Mouse (Mus musculus) kidney, adult 18-20 months (tissue): Measurements from ENCODE around the gene Cdk5rap1.

Source experiments
- DNase-seq: peaks from one replicate; pipeline ENCODE4 v3.0.0; 2021

The Cdk5rap1 gene

DNA sequence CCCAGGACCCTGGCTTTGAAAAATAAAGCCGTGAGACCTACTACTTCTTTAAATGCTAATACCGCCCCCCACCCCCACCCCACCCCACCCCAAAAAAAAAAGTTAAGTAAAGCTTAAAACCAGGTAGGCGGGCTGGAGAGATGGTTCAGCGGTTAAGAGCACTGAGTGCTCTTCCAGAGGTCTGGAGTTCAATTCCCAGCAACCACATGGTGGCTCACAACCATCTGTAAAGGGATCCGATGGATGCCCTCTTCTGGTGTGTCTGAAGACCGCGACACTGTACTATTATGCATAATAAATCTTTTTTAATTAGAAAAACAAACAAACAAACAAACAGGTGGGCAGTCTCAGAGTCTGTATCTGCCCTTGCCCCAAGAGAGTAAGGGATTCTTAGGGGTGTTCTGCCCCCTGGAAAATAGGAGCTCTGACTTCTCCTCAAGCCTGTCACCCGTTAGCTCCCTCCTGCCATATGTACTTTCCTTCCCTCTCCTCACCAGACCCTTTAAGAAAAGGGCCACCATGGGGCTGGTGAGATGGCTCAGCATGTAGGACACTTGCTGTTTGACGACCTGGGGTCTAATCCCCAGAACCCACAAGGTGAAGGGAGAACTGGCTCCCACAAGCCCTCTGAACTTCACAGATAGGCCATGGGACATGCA, at the start of gene Cdk5rap1:
Gene Cdk5rap1, minus strand, starts transcription at position 169 of the 659 bp plus-strand sequence.
- no peak for DNase-seq

DNA sequence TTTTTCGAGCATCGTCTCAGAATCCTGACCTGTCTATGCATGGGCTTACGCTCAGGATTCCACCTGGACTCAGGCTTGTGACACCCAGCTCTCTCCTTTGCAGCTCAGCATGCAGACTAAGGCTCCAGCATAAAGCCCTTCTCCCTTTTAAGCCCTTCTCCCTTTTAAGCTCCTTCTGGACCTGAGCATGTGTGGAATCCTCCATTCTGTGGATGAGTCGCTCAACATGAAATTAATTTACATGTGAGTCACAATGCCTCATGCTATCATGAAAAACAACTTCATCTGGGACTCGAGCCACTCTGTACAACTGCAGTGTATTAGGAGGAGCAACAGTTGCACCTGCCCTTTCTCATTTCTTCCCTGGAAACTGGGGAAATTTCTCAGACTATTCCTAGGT, 49.4 kb upstream of the Cdk5rap1 start:
- no peak for DNase-seq

DNA sequence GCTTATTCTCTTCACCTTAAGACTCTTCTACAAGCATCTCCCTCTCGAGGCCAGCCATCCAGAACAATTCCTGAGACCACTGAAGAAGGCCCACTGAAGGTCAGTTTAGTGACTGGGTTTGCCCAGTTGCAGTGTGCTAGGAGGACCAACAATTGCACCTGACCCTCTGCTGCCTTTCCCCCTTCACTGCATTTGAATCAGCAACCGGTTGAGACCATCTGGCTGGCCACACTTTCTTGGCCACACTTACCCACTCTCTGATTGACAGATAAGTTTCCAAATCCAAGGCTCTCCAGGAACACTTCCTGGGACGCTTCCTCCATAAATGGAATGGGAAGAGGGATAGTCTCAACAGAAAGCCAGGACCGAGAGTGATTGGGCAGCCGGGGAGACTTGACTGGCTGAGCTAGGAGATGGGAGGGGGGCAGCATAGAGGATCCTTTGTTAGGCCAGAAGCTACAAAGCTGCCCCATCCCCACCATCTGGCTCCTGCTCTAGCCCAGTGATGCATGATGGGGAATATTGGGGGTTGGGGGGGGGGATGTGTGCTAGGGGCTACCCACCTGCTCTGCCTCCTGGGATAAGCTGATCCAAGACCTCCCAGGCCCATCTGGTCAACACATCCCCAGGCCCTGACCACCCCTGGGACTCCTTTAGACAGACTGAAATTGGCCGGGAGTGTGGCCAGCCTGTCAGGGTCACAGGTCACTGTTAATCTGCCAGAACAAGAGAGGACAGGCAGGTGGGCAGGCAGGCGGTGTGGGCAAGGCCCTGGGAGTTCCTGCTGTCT, 48.3 kb upstream of the Cdk5rap1 start:
- DNase-seq, result no peak

DNA sequence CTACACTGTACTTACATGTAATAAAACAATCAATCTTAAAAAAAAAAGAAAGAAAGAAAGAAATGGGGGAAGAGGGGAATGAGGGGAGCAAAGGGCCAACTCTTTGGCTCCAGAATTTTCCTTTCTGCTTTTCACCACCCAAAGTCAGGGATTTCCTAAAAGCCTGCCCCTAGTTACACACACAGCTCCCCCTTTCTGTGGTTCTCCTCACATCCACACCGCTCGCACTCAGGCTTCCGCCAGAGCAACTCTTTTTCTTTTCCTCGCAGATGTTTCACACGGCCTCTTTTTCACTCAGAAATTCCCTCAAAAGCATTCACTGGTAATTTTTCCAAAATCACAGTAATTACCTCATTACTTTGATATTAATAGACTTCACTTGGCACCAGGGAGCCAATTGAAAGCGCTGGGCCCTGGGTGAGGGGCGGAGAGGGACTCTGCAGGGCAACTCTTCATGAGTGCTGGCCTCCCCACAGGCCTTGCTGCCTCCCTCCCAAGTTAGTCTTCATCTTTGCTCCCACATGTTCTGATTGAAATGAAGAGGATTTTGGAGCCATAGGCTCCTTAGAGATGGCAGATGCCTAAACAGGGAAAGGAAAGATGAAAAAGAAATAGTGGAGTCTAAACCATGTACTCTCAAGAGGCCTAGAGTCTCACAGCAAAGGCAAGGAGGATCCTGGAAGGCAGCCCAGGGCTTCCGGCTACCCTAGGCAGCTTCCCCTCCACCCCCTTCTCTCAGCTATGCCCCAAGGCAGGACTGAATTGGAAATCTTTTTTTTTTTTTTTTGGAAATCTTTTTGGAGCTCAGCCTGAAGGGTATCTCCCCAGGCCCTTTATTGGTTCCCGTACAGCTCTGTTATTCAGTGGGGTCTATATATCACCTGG, 47.1 kb upstream of the Cdk5rap1 start:
- DNase-seq, result no peak

DNA sequence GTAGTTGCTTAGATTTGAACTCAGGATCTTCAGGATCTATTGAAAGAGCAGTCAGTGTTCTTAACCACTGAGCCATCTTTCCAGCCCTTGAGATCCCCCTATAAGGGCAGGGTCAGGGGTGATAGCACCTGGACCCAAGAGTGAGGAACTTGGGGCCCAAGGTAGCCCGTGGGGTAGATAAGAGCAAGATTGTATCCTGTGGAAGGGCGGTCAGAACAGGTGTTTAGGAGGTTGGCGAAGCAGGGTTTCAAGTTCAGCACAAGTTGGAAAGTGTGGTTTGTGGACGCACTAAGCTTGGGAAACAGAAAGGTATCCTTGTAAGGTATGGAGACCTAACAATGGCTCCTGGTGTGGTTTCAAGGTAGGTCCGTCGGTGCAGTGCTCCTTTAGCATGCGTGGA, 45.2 kb upstream of the Cdk5rap1 start:
- no peak for DNase-seq

DNA sequence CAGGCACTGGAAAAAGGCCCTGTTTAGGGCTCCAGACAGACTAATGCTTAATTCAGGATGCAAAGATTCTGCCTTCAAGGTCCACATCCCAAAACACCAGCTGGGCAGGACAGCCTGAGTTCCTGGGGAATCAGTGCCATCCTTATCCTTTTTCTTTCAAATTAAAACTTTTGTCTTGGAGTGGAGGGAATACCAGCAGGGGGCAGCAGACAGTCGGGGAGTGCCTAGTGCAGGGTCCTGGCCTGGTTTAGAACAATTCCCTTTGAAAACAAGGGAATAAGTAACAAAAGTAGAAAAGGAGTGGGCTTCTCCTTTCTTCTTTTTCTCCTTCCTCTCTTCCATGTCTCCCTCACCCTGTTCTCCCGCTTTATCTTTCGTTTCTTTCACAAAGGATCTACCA, 44.3 kb upstream of the Cdk5rap1 start:
- DNase-seq, result peak; percentile 77

DNA sequence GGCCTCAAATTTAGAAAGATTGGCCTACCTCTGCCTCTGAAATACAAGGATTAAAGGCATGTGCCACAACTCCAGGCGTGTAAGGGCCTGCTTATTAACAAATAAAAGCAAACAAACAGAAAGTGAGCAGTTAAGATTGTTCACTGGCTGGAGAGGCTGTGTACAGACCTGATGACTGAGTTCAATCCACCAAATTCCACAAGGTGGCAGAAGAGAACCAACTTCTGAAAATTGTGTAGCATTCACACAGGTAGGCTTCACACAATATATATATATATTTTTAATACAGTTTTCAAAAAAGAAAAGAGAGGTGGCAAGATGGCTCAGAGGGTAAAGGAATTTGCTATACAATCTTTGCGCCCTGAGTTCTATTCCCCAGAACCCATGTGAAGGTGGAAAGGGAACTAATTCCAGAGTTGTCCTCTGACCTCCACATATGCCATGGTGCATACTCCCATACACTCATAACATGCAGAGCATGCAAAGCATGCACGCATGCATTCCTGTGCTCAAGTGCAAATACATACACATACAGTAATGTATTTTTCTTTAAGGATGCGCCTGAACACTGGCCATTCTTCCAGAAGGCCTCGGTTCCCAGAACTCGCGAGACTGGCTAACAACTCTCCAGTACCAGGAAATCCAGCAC, 39.3 kb upstream of the Cdk5rap1 start:
- DNase-seq, result no peak

DNA sequence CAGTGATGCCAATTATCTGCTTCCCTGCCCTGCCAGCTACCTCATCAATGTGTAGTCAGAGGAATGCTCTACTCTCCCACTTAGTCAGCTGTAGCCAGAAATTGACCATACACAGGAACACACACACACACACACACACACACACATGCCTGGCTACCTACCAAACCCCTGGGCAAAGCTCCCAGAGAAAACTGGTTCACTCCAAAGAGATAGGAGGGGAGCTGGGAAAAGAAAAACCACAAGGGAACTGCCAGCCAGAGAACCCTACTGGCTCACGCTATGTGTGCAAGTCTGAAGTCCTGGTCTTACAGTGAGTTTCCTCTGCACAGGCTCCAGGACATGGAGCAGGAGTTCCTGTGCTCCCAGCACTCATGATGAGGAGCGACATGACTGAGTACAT, 37.5 kb upstream of the Cdk5rap1 start:
- DNase-seq, result no peak

DNA sequence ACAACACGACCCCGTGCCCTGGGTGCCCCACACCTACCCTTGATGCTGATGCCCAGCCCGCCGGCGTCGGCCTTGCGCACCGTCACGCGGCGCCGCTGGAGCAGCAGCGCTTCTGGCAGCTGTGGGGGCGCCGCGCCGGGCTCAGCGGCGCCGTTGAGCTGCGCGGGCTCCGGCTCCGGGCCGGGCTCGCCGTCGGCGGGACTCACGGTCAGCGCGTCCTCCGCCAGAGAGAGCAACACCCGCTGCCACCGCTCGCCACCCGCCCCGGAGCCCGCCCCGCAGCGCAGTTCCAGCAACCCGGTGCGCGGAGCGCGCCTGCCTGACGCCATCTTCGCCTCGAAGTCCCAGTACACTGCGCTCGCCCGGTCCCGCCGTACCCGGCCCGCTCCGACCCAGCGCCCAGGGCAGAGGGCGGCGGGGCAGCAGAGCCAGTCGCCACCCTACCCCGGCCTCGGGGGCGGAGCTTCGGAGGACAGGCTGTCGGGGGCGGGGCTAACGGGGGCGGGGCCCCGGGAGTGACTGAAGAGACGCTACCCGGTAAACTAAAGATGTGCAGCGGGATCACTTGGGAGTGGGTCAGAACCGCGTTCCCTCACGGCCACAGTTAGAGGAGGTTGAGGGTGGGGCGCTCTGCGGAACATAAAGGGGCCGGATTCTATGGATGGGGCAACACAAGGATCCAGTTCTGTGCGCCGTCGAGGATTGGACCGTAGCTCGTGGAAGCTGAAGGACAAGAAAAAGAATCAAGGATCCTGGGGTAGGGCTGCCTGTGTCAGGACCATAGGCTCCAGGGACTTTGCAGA, 35.0 kb upstream of the Cdk5rap1 start, which contains the start of gene Snta1:
Gene Snta1, minus strand, starts transcription at position 457 of the 803 bp plus-strand sequence.
- peak; percentile 95 for DNase-seq

DNA sequence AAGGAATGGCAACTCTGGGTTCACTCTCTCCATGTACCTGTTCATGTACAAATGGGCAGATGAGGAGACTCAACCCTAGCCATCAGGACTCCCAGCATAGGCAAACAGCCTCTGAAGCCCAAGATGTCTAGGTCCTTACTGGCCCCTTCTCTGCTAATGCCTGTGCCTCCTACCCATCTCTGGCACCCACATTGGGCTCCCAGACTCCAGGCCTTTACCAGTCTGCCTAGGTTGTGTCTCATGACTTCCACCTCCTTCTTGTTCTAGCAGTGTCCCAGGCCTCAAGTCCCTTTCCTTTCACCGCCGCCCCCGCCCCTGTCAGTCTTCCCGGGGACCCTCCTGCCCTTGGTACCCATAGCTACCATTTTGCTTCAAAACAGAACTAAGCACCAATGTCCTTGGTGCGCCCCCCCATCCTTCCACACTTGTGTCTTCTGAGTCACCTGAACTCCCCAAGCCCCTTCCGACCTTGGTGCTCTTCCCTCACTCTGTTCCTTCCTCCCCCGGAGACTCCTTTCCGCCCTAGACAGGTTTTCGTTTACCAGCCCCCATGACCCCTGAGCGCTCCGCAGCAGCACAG, 34.3 kb upstream of the Cdk5rap1 start:
- no peak for DNase-seq

DNA sequence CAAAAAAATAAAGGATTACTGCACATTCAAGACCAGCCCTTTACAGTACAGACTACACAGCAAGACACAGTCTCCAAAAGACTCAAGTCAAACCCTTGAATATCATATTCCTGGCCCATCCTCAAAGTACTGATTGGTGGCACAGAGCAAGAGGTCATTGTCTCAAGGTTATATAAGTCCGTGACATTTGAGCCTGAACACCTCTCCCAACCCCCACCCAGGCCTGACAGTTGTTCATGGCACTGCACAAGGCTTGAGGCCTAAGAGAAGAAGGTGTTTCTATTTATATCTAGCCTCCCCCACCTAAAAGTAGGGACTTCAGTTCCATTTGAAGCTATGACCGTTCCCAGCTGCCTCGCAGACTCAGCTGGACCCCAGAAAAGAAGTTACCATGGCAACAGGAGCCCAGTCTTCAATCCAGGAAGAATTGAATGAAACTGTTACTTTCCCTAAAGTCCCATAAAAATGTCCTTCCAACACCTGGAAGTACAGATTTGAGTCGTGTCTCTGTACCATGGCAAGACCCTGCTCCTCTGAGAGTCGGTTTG, 32.7 kb upstream of the Cdk5rap1 start:
- DNase-seq, result no peak

DNA sequence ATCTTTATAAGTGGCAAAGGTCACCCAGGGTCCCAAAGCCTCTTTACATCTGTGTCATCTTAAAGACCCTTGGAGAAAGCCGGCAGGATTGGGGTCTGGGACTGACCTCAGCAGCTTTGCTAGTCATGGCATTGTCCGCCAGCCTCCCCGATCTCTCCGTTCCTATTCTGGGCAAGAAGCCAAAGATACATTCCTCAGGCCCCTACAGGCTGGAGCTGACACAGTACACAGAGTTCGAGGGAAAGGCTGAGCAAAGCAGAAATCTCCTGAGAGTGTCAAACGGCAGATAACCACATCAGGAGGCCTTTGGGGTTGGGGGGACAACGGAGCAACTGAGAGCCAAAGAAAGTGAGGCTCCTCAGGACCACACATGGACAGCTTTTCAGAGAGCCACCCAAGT, 30.0 kb upstream of the Cdk5rap1 start:
- peak; percentile 67 for DNase-seq

DNA sequence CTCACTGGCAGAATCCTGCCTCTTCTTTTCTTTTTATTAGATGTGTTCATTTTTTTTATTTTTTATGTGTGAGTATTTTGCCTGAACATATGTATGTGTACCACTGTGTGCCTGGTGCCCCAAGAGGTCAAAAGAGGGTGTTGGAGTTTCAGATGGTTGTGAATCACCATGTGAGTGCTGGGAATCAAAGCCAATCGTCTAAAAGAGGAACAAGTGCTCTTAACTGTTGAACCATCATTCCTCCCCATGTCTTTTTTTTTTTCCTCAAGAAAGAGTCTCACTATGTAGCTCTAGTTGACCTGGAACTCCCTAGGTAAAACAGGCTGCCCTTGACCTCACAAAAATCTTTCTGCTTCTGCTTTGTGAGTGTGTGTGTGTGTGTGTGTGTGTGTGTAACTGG, 29.2 kb upstream of the Cdk5rap1 start:
- no peak for DNase-seq

DNA sequence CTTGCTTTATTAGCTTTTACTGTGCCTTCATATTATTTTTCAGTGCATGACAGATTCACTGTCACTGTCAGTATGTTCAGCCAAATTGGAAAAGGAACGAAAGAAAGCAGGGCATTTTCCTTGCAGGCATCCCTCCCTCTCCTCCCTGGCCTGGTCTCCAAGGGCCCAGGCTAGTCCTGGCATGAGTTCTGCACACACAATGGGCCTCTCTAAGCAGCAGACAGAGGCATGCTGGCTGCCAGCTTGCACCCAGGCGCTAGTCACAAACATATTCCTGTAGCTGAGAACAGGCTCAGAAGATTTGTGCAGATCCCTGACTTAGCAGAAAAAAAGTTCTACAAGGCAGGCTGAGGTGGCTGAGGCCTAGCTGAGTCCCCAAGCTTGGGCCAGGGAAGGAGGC, 26.5 kb upstream of the Cdk5rap1 start:
- no peak for DNase-seq

DNA sequence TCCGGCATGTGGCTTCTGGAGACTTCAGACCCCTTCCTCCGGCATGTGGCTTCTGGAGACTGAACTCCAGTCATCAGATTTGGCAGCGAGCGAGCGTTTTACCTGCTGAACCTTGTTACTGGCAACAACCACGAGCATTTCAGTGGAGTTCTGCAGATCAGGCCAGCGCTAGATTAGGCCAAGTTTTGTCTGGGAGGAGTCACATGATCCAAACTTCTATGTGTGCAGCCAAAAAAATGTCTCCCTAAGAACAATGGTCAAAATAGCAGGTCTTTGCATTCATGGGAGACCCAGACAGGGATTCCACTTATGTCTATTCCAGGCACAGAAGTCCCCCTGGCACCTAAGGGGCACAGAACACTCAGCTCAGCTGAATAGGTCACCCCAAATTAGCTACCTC, 25.5 kb upstream of the Cdk5rap1 start:
- peak; percentile 51 for DNase-seq

DNA sequence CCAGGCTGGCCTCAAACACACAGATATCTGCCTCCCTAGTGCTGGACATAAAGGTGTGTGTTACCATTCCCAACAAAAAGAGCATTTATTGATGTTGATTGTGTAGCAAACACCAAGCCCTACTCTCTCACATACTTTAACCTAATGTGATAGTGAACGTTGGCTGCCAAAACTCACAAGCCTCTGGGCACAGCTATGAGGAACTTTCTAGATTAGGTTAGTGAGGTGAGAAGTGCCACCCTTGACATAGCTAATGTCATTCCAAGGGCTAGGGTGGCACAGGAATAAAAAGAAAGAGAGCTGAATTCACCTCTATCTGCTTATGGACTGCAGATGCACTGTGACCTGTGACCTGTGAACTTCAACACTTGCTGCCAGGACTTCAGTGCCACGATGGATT, 23.7 kb upstream of the Cdk5rap1 start:
- DNase-seq, result no peak

DNA sequence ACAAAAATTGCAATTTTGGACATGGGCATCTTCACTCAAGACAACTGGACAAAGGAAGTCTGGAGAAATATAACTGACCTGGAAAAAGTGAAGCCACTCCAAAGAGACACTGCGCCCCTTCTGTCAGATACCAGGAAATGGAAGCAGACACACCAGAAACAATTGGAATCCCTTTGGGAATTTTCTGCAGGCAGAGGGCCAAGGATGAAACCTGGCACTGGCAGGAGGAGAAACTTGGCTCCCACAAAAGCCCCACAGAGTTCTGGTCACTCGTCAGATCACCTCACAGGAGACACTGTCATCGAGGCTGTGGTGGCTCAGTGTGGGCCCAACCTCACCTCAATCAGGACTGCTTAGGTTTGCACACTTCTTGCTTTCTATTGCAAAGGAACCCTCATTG, 21.8 kb upstream of the Cdk5rap1 start:
- DNase-seq, result no peak

DNA sequence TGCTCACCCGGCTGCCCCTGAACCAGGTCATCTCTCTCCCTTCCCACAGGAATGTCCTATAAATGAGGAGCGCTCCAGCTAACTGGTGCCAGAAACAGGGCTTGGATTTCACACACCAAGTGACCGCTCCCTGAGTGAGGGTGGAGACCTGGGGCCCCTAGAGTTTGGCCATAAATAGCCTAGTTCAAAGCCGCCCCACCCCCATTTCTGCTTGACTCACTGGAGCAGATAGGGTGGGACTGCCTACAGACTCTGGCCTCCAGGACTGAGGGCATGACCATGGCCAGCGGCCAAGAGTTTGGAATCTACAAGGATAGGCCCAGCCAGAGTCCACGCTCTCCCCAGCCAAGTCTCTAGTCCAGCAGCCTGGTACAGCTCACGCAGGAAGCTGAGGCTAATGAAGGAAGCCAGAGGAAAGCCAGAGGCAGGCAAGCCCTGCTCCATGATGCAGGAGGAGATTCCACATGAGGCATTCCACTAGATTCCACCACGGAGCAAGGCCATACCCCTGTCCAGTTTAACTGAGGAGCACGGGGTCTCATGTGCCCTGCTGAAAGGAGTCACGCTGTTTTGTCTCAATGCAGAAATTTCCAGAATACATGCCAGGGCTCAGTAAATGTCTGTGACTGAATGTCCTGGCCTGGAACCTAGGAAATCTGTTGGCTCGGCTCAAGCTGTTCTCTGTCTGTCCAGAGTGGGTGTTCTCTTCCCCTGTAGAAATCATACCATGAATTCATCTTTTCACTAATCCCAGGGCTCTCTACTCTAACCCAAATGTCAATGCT, 17.6 kb upstream of the Cdk5rap1 start:
- DNase-seq, result peak; percentile 95

DNA sequence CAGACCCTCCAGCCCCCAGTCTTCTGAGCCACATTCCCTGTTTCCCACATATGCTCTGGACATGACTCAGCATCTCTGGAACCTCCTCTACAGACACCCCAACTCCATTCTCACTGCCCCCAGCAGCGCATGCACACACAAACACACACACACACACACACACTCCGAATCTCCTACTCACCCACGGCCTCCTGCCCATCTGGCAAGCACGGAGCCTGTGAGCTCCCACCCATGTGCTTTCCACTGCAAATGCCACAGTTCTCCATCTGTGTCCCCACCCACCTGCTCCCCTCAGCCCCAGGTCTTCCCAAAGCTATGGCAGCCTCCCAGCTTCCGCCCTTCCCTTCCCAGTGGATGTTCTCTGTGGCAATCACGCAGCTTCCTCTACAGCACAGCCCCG, 6.3 kb upstream of the Cdk5rap1 start:
- no peak for DNase-seq

DNA sequence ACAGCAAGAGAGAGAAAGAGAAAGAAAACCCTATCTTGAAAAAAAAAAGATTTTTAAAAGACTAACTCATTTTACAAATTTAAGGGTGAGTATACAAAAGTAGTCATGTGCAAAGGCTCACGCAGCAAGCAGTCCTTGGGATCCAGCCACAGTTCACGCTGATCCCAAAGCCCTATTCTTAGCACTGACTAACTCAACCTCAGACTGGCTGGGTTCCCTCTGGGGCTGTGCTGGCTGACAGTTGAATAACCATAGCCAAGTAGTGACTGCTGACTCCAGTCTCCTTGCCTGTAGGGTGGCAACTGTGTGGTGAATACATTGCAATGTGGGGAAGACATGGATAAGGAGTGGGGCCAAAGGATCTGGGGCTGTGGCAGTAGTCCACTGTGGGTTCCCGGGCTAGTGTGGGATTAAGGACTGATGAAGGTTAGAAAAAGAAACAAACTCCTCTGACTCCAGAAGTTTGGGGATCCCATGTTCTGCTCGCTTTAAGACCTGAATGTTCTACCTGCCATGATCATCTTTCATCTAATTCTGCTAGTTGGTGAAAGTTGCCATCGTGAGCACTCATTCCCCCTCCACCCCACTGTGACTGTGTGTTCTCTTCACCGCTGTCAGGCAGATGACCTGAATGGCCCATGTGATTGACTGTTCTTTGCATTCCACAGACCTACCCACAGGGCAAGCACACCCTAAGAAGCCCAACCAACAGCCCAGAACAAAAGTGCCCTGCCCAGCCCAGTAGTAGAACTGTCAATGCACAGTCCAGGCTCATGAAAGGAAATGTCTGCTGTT, 2.2 kb upstream of the Cdk5rap1 start:
- DNase-seq, result no peak
